Mouse (Mus musculus): Measurements from ENCODE around the gene Nus1.

- TF ChIP-seq CTCF (IDR thresholded peaks at IDR 0.05; ENCODE audit: low read depth) (no peak), EP300 (IDR thresholded peaks at IDR 0.05; ENCODE audit: low read depth) (no peak)
Measured at GRCm38 (mm10) chr10:52418931-52419330, 1.6 kb downstream of the Nus1 start.
